Mouse (Mus musculus) embryo, embryonic 10 days (tissue): Measurements from ENCODE around the gene Tra2b.
"Not testable (repeated sequence)": the region's sequence is repeated elsewhere in the genome, so short reads cannot be mapped to it uniquely, and the experiment has no call there.

Experiments used
- DNase-seq: peaks from one replicate; pipeline ENCODE4 v3.0.0-alpha.2; 2015; ENCODE audit warnings: low spot score

Tra2b gene

DNA sequence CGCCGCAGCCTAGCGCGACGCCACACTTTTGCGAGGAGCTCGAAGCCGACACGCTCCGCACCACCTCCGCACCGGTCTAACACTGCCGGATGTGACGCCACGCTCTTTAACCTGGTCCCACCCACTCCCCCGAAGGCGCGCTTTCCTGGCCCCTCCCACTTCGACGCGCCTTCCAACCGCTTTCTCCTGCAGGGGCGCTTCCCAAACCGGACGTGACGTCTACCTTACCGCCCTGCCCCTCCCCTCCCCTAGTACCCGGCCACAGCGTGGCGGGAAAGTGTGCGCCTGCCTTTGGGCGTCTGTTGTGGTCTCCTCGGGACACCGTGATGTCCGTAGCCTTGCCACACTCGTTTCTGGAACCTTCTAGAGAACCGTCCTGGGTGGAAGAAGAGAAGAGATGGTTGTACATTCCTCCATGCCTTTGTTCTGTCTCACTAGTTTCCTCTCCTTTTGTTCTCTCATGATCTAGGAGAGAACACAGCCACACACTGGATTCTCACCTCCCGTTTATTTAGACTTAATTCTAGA lies at the start of gene Tra2b:
TSS of gene Tra2b (minus strand) at position 157 of the 528 bp plus-strand sequence.
- DNase-seq = peak; percentile 99

DNA sequence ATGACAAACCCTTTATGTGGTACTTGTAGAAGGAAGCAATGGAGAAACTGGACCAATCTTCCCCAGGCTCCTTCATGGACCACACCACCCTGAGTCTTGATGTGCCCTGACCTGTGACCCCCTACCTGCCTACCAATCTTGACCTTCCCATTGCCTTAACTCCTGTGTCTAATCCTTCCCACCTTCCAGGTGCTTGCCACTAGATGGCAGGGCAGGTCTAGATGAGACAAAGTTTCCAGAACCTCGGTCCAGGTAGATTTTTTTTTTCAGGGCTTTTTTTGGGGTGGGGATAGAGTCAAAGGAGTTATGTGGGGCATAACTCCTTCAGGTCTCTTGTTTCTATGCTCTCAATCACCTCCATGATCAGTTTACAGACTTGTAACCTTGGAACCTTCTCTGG lies 44.8 kb upstream of the Tra2b start:
- peak; percentile 37 for DNase-seq

DNA sequence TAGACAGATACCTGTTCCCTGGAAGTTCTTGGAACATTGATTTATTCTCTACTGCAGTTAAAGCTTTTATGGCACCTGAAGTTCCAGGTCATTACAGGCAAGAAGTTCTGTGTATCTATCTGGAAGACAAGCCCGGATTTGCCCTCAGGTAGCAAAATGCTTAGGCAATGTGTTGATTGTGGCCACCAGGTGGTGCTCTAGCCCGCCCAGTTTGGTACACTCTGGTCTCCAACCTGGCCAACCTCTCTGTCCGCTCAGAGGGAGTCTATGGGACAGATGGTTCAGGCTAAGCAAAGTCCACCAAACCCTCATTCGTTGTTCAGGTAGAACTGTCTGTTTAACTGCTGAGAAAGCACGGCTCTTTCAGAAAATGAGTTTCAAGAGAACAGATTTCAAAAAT lies 36.8 kb upstream of the Tra2b start:
- DNase-seq = peak; percentile 88

DNA sequence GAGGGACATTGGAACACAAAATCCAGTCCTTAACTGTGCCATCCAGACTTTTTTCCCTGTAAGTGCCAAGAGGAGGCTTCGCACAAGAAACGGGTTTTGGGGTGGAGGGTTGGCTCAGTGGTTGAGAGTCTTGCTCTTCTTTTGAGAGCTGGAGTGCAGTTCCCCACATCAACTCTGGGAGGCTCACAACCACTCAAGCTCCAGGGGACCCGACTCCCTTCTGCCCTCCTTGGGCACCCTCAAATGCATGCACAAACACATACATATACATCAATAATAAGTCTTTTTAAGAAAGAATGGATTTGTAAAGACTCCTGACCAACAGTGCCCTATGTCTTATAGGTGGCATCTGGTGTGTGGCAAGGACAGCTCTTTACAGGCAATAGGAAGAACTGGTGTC lies 35.6 kb upstream of the Tra2b start:
- DNase-seq = no peak

DNA sequence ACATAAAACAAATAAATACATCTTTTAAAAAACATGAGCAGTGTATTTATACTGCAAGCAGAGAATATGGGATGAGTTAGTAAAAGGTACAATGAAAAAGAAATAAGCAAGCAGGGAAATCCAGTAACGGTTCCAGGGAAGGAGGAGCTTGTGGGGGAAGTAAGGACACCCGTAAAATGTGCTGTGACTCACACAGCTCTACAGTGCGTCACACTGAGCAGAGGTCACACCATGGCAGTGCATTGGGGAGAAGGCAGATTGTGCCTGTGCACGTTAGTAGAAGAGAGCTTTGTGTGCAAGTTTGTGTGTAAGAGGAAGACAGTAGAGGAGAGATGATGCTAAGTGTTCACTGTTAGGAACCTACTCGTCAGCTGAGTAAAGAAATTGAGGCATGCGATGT lies 31.1 kb upstream of the Tra2b start:
- DNase-seq = no peak

DNA sequence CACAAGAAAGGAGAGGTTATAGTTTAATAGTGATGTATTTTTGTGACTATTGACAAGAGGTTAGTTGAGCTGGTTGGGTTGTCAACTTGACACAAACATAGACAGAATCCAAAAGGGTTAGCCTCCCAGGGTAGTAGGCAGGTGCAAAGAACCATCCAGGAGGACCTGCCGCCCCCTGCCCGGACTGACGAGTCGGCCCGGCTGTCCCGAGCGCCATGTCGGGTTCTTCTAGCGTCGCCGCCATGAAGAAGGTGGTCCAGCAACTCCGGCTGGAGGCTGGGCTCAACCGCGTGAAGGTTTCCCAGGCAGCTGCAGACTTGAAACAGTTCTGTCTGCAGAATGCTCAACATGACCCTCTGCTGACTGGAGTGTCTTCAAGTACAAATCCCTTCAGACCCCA lies 29.0 kb upstream of the Tra2b start:
- DNase-seq = not testable (repeated sequence)

DNA sequence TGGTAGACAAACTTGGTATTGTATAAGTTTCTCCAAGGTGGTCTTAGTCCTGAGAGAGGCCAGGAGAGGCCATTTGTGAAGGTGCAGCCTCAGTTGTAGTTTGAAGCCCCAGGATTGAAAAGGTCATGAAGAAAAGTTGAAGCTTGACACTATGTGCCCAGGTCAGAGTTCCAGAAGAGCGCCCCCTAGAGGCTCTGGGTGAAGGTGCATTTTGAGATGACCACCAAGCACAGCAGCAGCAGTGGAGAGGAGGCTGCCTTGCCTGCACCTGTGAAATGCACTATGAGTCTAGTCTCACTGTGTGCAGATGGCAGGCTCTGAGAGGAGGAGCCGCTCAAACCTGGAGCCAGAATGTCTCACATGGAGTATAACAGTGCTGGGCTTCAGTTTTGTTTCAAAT lies 27.8 kb upstream of the Tra2b start:
- no peak for DNase-seq

DNA sequence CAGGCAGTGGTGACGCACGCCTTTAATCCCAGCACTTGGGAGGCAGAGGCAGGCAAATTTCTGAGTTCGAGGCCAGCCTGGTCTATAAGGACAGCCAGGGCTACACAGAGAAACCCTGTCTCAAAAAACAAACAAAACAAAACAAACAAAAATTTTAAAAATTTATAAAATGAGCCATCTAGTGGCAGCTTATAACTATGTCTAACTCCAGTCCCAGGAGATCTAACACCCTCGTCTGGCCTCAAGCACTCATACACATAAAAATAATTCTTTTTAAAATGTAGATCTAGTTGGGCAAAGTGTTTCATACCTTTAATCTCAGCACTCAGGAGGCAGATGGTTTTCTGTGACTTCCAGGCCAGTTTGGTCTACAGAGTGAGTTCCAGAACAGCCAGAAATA lies 26.6 kb upstream of the Tra2b start:
- DNase-seq = no peak

DNA sequence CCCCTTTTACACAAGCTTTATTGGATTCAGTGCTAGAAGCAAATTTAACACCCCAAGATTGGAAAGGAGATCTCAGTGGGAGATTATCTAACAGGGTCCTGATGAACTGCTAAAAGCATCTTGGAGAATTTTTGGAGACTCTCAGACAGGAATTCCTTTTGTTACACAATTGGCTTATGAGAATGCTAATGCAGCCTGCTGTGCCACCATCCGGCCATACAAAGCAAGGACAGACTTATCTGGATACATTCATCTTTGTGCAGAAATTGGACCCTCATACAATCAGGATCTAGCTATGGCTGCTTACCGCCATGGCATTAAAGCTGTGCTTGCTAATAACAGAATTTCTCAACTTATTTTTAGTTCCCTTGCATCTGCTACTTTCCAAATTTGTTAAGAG lies 23.8 kb upstream of the Tra2b start:
- no peak for DNase-seq

DNA sequence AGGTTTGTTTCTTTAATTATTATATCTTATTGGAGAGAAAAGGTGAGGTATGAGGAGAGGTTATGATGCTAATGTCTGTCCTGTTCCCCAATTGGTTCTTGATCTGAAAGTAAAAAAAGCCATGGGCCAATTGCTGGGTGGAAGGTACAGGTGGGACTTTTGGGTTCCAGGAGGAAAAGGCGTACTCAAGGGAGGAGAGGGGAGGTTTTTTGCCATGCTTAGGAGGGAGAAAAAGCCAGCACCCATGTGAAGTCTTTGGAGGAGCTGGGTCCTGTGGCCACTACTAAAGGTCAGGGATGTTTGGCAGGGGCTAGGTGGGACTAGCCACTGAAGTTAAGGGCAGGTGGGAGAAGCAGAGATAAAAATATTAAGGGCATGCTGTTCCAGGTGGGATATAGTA lies 21.2 kb upstream of the Tra2b start:
- DNase-seq = no peak

DNA sequence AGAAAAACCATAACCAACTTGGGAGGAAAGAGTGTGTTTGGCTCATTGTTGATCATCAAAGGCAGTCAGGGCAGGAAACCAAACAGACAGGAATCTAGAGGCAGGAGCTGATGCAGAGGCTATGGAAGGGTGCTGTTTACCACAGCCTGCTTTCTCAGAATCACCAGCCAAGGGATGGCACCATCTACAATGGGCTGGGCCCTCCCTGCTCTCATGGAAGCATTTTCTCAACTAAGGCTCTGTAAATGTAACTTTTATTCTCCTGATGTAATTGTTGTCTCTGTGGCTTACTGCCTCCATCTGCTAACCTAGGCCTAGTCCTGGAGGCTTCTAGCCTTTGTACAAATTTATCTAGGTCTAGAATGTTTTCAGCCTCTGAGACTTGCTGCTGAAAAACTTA lies 10.7 kb upstream of the Tra2b start:
- DNase-seq = no peak

DNA sequence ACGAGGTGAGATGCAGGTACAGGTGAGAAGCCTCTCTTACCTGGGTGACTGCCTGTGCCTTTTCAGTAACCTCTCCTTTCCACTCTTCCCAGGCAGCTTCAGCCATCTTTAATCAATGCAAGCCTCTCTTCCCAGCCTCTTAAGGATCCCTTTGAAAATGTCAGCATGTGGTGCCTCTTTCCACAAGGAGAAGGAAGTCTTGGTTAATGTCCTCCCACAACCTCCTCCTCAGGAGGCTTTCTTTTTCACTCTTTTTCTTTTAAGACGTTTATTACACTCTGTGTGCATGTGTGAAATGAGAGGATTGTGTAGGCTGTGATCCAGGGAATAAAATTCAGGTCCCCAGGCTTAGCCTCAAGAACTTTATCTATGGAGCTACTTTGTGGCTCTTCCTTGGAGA lies 9.3 kb upstream of the Tra2b start:
- no peak for DNase-seq

DNA sequence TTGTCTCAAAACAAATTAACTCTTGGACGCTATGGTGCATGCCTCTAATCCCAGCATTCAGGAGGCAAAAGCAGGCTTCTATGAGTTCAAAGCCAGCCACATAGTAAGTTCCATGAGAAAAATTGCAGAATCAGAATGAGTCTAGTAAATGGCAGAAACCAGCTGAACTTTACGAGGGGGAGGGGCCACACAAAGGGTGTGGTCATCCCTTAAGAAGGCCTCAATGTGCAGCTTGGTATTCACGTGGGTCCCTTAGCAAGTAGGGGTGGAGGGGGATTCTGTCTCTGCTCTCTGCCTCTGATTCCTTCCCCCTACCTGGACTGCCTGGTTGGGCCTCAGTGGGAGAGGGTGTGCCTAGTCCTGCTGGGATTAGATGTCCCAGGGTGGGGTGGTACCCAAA lies 4.7 kb upstream of the Tra2b start:
- DNase-seq = no peak

DNA sequence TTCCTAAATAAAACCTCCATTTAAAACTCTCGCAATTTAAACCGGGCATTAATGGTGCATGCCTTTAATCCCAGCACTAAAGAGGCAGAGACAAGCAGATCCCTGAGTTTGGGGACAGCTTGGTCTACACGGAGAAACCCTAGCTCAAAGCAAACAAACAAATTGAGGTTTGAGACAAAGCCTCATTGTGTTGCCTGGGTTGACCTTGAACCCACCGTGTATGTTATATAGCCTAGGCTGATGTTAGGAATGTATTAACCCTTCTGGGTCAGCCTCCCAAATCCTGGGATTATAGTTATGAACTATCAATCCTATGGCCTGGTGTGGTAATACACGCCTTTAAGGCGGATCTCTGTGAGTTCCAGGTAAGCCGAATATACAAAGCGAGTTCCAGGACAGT lies 579 bp upstream of the Tra2b start:
- peak; percentile 31 for DNase-seq

DNA sequence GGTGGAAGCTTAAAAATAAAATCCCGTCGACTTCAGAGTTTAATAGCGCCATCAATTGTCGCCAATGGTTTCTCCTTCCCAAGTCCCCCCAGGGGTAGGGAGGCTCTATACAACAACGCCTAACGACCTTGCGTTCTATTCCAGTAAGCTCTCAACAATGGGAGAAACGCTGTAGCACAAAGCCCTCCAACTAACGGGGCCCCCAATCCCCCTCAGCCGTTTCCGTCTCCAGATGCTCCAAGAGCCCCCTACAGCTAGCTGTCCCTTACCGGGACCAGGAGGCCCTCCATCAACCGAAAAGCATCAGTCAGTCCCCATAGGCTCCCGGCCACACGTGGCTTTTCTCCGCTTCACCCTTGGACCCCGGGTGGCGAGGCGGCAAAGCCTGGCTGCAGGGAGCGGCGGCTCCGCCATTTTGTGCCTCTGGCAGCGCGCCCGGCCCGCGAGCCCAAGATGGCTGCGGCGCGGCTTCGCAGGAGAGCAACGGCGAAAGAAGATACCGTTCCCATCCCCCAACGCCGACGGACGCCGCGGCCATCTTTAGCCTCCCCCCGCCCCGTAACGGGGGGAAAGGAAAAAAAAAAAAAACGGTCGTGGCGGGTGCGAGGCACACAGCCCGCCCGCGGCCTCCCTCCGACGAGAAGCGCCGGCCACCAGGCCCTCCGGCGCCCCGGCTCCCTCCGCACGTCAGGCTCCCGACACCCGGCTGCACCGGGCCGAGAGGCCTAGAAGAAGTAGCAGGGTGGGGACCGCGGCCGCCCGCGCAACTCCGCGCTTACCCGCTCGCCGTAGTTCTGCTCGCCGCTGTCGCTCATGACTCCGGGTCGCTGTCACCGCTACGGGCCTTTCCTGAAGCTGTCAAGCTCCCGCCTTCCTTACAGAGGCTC lies 600 bp downstream of the Tra2b start:
- peak; percentile 88 for DNase-seq

DNA sequence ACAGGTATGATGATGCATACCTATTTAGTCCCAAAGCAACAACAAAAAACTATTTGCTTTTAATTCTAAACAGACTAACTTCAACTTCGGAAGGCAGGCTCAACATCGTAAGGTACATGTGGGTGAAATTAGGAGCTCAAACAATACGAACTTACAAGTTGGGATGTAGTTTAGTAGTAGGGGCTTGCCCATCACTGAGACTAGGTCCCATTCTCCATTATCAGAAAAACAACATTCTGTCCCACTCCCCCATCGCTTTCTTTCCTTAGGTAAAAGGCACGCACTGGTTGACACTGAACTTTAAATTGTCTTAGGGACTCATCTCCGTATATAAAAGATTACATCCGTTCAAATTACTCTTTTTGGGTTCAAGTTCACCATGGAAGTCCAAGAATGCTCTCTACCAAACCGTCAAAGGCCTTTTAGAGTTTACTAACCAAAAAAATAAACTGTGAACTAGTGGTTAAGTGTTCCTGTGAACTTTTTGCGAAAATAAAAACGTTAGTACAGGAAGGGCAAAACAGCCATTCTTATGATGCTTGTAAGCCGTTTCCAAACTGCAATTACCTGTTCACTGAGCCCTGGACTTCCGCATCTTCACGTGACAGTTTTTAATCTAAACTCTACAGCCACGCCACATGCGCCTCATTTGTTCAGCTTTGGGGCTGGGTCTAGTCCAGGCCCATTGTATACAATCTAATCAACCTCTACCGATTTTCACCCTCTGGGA lies 1.4 kb downstream of the Tra2b start:
- peak; percentile 39 for DNase-seq

DNA sequence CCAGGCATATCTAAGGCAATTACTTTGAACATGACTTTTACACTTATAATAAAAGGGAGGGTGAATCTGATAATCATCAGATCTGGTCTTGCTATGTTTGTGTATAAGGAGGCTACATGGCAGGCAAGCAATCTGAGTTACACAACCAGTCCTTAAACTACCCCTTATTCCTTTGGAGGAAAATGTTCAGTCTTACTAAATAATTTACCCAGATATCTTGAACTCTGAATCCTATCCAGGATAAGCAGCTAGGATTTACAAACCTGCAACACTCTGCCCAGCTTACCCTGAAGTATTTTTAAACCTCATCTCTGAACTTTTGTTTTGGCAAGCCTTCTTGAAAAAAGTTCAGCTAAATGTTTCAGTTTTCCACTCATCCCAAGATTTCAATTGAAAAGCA lies 2.7 kb downstream of the Tra2b start:
- DNase-seq = no peak

DNA sequence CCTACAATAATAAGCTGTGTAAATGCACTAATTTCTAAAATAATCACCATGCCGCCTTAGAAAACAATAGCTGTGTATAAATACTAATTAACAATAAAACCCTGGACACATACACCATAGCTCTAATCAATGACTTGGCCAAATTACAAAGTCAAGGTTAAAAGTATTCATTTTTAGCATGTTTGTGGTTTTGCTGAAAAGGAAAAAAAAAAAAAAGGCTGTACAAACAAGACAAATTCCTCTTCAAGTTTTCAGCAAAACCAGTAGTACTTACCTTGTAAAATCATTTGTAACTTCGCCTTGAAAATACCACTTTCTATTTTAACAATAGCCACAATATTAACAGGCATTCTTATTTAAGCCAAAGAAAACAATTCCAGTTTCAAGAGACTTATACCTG lies 4.2 kb downstream of the Tra2b start:
- no peak for DNase-seq

DNA sequence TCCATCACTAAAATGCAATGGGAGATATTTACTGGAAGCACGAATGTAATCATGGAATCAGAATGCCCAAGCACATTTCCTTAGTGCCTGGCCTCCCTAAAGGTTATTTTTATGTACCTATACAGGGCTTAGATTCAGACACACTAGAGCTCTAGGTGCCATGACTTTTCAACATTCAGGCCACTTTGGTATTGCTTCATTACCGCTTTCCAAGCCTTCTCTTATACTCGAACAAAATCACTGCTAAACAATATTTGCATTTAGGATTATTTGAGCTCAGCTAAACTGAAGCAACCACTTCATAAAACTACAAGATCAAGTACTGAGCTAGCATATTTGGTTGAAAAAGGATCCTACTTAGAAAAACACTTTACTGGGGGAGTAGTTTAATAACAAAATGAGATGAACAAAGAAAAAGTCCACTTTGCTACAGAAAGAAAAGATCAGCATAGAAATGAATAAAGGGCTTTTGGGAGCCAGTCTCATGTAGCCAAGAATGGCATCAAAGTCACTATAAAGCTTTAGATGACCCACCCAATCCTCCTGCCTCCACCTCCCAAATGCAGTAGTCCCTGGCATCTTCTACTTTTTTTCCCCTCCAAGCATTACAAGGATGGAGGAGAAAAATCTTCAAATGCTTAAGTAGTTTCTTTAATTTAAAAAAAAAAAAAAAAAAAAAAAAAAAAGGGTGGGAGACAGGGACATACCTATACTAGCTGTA lies 5.2 kb downstream of the Tra2b start:
- DNase-seq = no peak

DNA sequence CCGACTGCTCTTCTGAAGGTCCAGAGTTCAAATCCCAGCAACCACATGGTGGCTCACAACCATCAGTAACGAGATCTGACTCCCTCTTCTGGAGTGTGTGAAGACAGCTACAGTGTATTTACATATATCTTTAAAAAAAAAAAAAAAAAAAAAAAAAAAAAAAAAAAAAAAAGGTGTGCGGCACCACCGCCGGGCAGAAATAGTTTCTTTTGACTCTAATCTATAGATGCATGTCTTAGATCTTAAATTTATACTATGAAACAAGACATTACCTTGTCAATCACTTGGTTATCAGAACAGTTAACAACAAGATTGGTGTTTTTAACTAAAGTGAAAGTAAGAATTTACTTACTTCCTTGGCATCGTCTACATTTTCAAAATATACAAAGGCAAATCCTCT lies 13.6 kb downstream of the Tra2b start:
- DNase-seq = not testable (repeated sequence)

DNA sequence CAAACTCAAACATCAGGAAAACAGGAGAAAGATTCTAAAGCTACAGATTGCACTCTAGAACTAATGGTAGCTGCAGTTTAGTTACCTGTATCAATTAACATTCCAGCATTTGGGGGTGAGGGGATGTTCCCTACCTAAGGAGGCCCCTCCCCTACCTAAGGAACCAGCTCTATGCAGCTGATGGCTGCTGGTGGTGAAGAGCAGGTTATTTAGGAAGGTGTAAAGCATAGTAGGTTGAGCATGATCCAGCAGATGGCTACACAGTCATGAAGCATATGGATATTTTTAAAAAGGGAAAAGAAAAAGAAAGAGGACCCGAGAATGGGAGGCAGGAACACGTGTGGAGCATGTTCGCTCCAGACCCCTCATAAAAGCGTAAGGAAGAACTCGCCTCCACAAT lies 15.5 kb downstream of the Tra2b start:
- DNase-seq = no peak

DNA sequence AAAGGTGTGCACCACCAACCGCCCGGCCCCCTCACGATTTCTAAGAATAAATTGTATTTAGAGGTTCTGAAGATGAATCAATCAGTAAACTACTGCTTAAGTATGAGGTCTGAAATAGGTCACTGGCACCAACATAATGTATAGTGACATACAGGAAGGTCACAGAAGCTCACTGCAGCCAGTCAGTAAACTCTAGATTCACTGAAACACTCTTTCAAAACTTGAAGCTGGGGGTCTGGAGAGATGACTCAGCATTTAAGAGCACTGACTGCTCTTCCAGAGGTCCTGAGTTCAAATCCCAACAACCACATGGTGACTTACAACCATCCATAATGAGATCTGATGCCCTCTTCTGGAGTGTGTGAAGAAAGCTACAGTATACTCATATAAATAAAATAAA lies 16.1 kb downstream of the Tra2b start:
- DNase-seq = no peak
